Mouse (Mus musculus): ENCODE measurements around the gene Stat4.
"Not testable (repeated sequence)": the region's sequence is repeated elsewhere in the genome, so short reads cannot be mapped to it uniquely, and the experiment has no call there.

The Stat4 gene

GRCm38 (mm10) chr1:52034816-52035752, 48.1 kb downstream of the Stat4 start:
- no peak for DNase-seq

- DNase-seq, result no peak
Observed at GRCm38 (mm10) chr1:52039151-52039550, 52.2 kb downstream of the Stat4 start.

- DNase-seq, result no peak
Observed at GRCm38 (mm10) chr1:52039626-52040025, 52.7 kb downstream of the Stat4 start.

- peak; percentile 45 for DNase-seq
Observed at GRCm38 (mm10) chr1:52040366-52041061, 53.6 kb downstream of the Stat4 start.

GRCm38 (mm10) chr1:52043191-52043590, 56.2 kb downstream of the Stat4 start:
- DNase-seq, result no peak

- DNase-seq, result not testable (repeated sequence)
Observed at GRCm38 (mm10) chr1:52046891-52047290, 59.9 kb downstream of the Stat4 start.

- no peak for DNase-seq
Observed at GRCm38 (mm10) chr1:52048711-52049110, 61.8 kb downstream of the Stat4 start.

- DNase-seq, result no peak
Observed at GRCm38 (mm10) chr1:52049827-52050226, 62.9 kb downstream of the Stat4 start.

- no peak for DNase-seq
Observed at GRCm38 (mm10) chr1:52051542-52051941, 64.6 kb downstream of the Stat4 start.

- no peak for DNase-seq
Observed at GRCm38 (mm10) chr1:52052910-52053309, 66.0 kb downstream of the Stat4 start.

- DNase-seq, result no peak
Observed at GRCm38 (mm10) chr1:52055947-52056346, 69.0 kb downstream of the Stat4 start.

- DNase-seq, result peak; percentile 17
Observed at GRCm38 (mm10) chr1:52057153-52057552, 70.2 kb downstream of the Stat4 start.

- no peak for DNase-seq
Observed at GRCm38 (mm10) chr1:52066276-52066675, 79.3 kb downstream of the Stat4 start.

GRCm38 (mm10) chr1:52066694-52067093, 79.7 kb downstream of the Stat4 start:
- no peak for DNase-seq

GRCm38 (mm10) chr1:52079724-52080367, 92.9 kb downstream of the Stat4 start:
- no peak for DNase-seq

- DNase-seq, result no peak
Observed at GRCm38 (mm10) chr1:52080375-52080774, 93.4 kb downstream of the Stat4 start.

- DNase-seq, result no peak
Observed at GRCm38 (mm10) chr1:52086236-52086635, 99.3 kb downstream of the Stat4 start.

GRCm38 (mm10) chr1:52087128-52087527, 100.2 kb downstream of the Stat4 start:
- no peak for DNase-seq

- peak; percentile 11 for DNase-seq
Observed at GRCm38 (mm10) chr1:52088634-52089033, 101.7 kb downstream of the Stat4 start.

- DNase-seq, result peak; percentile 77
Observed at GRCm38 (mm10) chr1:52098618-52099232, 111.8 kb downstream of the Stat4 start.

GRCm38 (mm10) chr1:52100496-52100895, 113.5 kb downstream of the Stat4 start:
- DNase-seq, result peak; percentile 21

- no peak for DNase-seq
Observed at GRCm38 (mm10) chr1:52102795-52103194, 115.8 kb downstream of the Stat4 start.

GRCm38 (mm10) chr1:52107206-52107605, 120.3 kb downstream of the Stat4 start:
- DNase-seq, result no peak
